Mouse (Mus musculus) forebrain, embryonic 15.5 days (tissue): ENCODE data around the gene Mon2. TPM values are rescaled to one million over a fixed set of nuclear protein-coding genes. Genes with fewer than 3 reads are reported as not detected.

ENCODE experiments used
- ATAC-seq: fragments of 200-750 bp; cut with Nextera tagmentation; replicated peaks from 2 replicates; pipeline ENCODE4 v1.8.0; 2017; ENCODE audit warnings: mild to moderate bottlenecking, moderate TSS enrichment, moderate library complexity
- H3K27ac ChIP-seq: fragments of 300-500 bp; sonication (generic); replicated peaks from 2 replicates; pipeline ENCODE4 v1.5.1; 2015; ENCODE audit warnings: mild to moderate bottlenecking, inconsistent platforms
- H3K27me3 ChIP-seq: fragments of 300-500 bp; sonication (generic); 2 replicates; pipeline ENCODE4 v1.6.1; 2015; ENCODE audit warnings: inconsistent platforms
- H3K36me3 ChIP-seq: fragments of 300-500 bp; sonication (generic); 2 replicates; pipeline ENCODE4 v1.6.1; 2015; ENCODE audit warnings: mild to moderate bottlenecking, inconsistent platforms
- H3K4me1 ChIP-seq: fragments of 300-500 bp; sonication (generic); 2 replicates; pipeline ENCODE4 v1.6.1; 2015; ENCODE audit warnings: inconsistent platforms
- H3K4me2 ChIP-seq: fragments of 300-500 bp; sonication (generic); replicated peaks from 2 replicates; pipeline ENCODE4 v1.6.1; 2015; ENCODE audit warnings: mild to moderate bottlenecking, inconsistent platforms
- H3K4me3 ChIP-seq: fragments of 300-500 bp; sonication (generic); 2 replicates; pipeline ENCODE4 v1.5.1; 2015; ENCODE audit warnings: mild to moderate bottlenecking, inconsistent platforms
- H3K9ac ChIP-seq: fragments of 300-500 bp; sonication (generic); replicated peaks from 2 replicates; pipeline ENCODE4 v1.6.1; 2015; ENCODE audit warnings: mild to moderate bottlenecking, inconsistent platforms
- H3K9me3 ChIP-seq: fragments of 300-500 bp; sonication (generic); 2 replicates; pipeline ENCODE4 v1.6.1; 2016; ENCODE audit warnings: inconsistent platforms
- WGBS: fragments of 180-500 bp; shearing (Covaris S2); methylation state at CpG from one replicate; pipeline ENCODE4 v1.1.7; 2015; ENCODE audit warnings: mixed read lengths; 5-methylcytosine and 5-hydroxymethylcytosine counted together
- microRNA counts: library from miRNA; unstranded; fragments of <30 nt; microRNA quantifications from one replicate; lab custom pipeline; 2016
- microRNA-seq: library from miRNA; unstranded; fragments of <30 nt; microRNA quantifications from one replicate; pipeline ENCODE4, GENCODE M21; 2016
- polyA plus RNA-seq: library from polyadenylated mRNA; unstranded; fragments of >200 nt; fragmentation: Nextera tagmentation; extraction: Ambion mirVana; gene quantifications from 2 replicates; pipeline ENCODE4 v1.2.1, GENCODE M21; 2015

The Mon2 gene
- polyA plus RNA-seq, 1 experiment from 2014 or later = 27.8 TPM

- H3K27me3 ChIP-seq = no peaks in the 10 kb centered on the region
- WGBS = 94% methylated on average over 9 of the region's 9 CpGs
- H3K4me1 ChIP-seq = no peaks in the 10 kb centered on the region
- H3K27ac ChIP-seq = no peak overlapping the region
- no peak overlapping the region for H3K9ac ChIP-seq
- H3K4me3 ChIP-seq = no peak overlapping the region
- no peaks in the 10 kb centered on the region for H3K36me3 ChIP-seq
- no peak overlapping the region for H3K4me2 ChIP-seq
- no peak for ATAC-seq
- H3K9me3 ChIP-seq = no peaks in the 10 kb centered on the region
Measured at GRCm38 (mm10) chr10:122953576-122953975, 122.7 kb downstream of the Mon2 start.

GRCm38 (mm10) chr10:122950966-122951365 lies 125.3 kb downstream of the Mon2 start:
- H3K4me1 ChIP-seq = no peaks in the 10 kb centered on the region
- H3K9me3 ChIP-seq = no peaks in the 10 kb centered on the region
- 48% methylated on average over 6 of the region's 6 CpGs for WGBS
- H3K4me2 ChIP-seq = no peak overlapping the region
- no peaks in the 10 kb centered on the region for H3K27me3 ChIP-seq
- no peak overlapping the region for H3K27ac ChIP-seq
- ATAC-seq = no peak
- H3K9ac ChIP-seq = no peak overlapping the region
- H3K36me3 ChIP-seq = no peaks in the 10 kb centered on the region
- H3K4me3 ChIP-seq = no peak overlapping the region

- no peaks in the 10 kb centered on the region for H3K36me3 ChIP-seq
Measured at GRCm38 (mm10) chr10:122944888-122945287, 131.4 kb downstream of the Mon2 start.

GRCm38 (mm10) chr10:122943824-122944223 lies 132.5 kb downstream of the Mon2 start:
- H3K27me3 ChIP-seq = no peaks in the 10 kb centered on the region
- no peak overlapping the region for H3K9ac ChIP-seq
- no peak overlapping the region for H3K4me2 ChIP-seq
- no peak overlapping the region for H3K4me3 ChIP-seq
- H3K4me1 ChIP-seq = no peaks in the 10 kb centered on the region
- no peaks in the 10 kb centered on the region for H3K36me3 ChIP-seq
- H3K9me3 ChIP-seq = no peaks in the 10 kb centered on the region
- no peak for ATAC-seq
- no peak overlapping the region for H3K27ac ChIP-seq
- 62% methylated on average over 6 of the region's 6 CpGs for WGBS

More at GRCm38 (mm10) chr10:122944888-122945287, 131.4 kb downstream of the Mon2 start:
- Histone ChIP-seq H3K4me2 (no peak overlapping the region), H3K9me3 (no peaks in the 10 kb centered on the region), H3K27ac (no peak overlapping the region), H3K4me3 (no peak overlapping the region), H3K4me1 (no peaks in the 10 kb centered on the region), H3K9ac (no peak overlapping the region), H3K27me3 (no peaks in the 10 kb centered on the region)
- no peak for ATAC-seq
- WGBS = 80% methylated on average over 5 of the region's 5 CpGs

GRCm38 (mm10) chr10:122942771-122943170 lies 133.5 kb downstream of the Mon2 start:
- 89% methylated on average over 7 of the region's 7 CpGs for WGBS

More at GRCm38 (mm10) chr10:122942771-122943170, 133.5 kb downstream of the Mon2 start:
- Histone ChIP-seq H3K4me2 (no peak overlapping the region), H3K27me3 (no peaks in the 10 kb centered on the region), H3K9ac (no peak overlapping the region), H3K4me1 (no peaks in the 10 kb centered on the region), H3K4me3 (no peak overlapping the region), H3K36me3 (no peaks in the 10 kb centered on the region), H3K9me3 (no peaks in the 10 kb centered on the region), H3K27ac (no peak overlapping the region)
- no peak for ATAC-seq

MicroRNA genes within 50 kb of the gene (microRNA counts, 519-probe panel; counts per million panel counts)
- 4,594 counts per million, percentile 96 among the panel's probes with 10 or more counts for microRNA mmu-let-7i (lab: Ali Mortazavi, UCI)

Small RNAs within 50 kb of the gene (microRNA-seq; reads per million reads assigned to microRNA genes)
- gene Mirlet7i = 37,783 reads per million, percentile 99 among the genes with 10 or more reads in this experiment

Other genes with a start within 250 kb of the Mon2 start
- gene Usp15, start 120.5 kb upstream of the Mon2 start, polyA plus RNA-seq = 65.1 and 66.8 TPM in 2 replicates
- 35.9 and 39.2 TPM in 2 replicates for gene Fam19a2, start 187.5 kb upstream of the Mon2 start, polyA plus RNA-seq